Mouse (Mus musculus) forelimb bud, embryonic 11.5 days (tissue): ENCODE data around the gene Gart.
A peak's percentile ranks its signal among the peaks of the same experiment; 100 is the strongest.

ENCODE experiments used
- DNase-seq: peaks from one replicate; pipeline ENCODE4 v3.0.0-alpha.2; 2012; ENCODE audit warnings: low read depth, low spot score

Gene Gart

DNA sequence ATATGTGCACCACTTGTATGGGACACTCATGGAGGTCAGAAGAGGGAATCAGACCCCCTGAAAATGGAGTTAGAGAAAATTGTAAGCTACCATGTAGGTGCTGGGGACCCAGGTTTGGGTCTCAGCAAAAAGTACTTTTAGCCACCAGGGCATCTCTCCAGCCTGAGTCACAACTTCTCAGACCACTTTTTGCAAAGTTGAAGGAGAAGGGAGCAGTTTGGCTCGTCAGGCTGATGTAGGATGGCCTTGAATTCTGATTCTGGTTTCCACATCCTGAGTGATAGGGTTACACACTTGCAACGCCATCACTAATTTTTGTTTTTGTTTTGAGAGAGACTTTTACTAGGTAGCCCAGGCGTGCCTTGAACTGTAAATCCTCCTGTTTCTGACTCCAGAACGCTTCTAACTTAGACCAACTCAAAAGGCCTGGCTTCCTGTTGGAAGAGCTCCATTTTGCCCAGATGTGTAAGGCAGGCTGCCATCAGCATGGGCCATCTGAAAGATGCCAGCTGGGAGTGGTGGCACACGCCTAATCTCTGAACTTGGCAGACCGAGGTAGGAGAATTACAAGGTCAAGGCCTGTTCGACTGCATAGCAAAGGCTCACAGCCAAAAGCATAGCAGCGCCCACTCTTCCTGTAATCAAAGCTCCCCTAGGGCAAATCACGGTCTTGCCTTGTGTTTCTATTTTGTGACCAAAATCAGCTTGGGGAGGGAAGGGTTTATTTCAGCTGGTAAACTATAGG lies 37.1 kb downstream of the Gart start:
- DNase-seq, result no peak

DNA sequence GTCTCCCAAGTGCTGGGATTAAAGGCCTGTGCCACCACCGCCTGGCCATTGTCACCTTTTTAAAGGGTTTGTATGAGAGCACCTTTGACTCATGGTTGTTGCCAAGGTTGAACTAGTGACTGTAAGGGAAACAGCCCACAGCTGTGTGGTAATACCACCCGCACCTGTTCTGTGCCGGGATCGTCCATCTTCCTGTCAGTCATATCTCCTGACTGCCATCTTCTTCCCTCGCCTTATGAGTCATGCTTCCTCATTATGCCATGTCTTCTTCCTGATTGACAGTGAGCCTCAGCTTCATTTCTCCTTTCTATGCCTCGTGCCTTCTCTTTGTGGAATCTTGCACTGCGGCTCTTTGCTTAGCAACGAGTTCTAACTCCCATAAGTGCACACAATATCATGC lies 39.8 kb downstream of the Gart start:
- DNase-seq, result no peak

DNA sequence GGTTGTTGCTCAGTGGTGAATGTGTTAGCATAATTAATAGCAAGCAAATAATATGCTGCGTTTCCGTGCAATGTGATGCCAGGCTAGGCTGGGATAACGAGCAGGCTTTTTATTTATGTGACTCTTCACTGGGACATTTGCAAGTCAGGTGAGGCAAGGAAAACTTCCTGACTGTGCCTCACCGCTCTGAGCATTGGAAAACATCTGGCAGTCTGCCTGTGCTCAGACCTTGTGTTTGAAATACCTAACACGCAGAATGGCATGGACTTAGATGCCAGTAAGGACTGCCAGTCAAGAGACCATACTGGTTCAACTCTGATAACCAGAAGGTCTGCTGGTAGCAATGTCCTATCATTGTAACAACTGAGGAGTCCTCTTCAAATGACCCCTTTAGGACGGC lies 41.6 kb downstream of the Gart start:
- DNase-seq, result no peak

DNA sequence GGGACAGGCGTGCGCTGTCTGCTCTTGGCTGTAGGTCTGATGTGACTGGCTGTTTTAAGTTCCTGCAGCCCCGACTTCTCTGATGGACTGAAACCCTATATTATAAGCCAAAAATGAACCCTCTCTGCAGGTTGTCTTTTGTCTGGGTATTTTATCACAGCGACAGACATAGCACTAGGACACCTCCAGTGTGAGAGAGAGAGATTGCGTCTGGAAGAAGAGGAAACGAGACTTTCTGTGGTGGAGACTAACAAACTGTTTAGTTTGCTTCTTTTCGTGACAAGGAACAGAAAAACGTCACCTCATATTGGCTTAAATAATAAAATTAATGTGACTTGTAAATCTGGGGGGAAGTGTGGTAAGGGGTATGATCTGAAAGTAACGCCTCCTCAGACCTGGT lies 45.1 kb downstream of the Gart start:
- no peak for DNase-seq

DNA sequence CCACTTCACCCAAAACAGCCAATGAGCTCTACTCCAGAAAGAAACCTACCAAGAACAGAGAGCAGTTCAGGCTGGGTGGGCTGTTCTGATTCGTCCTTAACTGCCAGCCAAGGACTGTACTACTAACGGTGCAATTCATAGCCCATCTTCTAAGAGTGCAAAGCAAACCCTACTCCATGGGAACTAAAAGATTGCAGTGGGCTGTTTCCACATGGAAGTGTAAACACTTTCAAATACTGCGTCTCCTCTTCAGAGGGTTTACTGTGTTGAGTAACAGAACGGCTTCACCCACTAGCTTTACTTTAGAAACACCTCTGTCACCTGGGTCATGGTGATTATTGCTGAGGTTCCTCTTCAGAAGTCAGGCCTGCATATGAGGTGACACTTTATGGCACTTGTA lies 45.7 kb downstream of the Gart start:
- DNase-seq, result no peak

DNA sequence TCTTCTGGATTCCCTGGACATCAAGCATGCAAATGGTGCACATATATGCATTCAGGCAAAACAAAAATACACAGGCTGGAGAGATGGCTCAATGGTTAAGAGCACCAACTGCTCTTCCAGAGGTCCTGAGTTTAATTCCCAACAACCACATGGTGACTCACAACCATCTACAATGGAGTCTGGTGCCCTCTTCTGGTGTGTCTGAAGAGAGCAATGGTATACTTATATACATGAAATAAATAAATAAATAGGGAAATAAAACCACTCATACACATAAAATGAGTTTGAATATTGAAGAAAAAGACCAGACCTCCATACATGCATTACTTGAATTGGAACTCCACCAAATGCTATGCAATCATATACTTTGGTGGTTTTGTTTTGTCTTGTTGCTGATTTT lies 47.5 kb downstream of the Gart start:
- DNase-seq, result no peak

DNA sequence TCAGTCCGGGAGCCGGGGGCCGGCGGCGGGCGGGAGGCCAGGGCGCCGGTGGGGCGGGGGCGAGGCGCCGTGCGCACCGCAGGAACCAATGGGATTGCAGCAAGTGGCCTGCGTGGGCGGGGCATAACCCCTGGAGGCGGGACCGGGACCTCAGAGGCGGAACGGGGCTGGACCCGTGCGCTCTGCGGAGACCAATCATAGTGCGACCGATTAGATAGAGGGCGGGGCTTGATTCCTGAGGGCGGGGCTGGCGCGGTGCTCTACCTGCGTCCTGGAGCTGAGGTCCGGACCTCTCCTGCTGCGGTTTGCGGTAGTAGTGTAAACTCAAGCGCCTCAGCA lies 49.1 kb downstream of the Gart start, which contains the start of gene Tmem50b:
TSS of gene Tmem50b (minus strand) at position 129 of the 339 bp plus-strand sequence.
- peak; percentile 97 for DNase-seq

DNA sequence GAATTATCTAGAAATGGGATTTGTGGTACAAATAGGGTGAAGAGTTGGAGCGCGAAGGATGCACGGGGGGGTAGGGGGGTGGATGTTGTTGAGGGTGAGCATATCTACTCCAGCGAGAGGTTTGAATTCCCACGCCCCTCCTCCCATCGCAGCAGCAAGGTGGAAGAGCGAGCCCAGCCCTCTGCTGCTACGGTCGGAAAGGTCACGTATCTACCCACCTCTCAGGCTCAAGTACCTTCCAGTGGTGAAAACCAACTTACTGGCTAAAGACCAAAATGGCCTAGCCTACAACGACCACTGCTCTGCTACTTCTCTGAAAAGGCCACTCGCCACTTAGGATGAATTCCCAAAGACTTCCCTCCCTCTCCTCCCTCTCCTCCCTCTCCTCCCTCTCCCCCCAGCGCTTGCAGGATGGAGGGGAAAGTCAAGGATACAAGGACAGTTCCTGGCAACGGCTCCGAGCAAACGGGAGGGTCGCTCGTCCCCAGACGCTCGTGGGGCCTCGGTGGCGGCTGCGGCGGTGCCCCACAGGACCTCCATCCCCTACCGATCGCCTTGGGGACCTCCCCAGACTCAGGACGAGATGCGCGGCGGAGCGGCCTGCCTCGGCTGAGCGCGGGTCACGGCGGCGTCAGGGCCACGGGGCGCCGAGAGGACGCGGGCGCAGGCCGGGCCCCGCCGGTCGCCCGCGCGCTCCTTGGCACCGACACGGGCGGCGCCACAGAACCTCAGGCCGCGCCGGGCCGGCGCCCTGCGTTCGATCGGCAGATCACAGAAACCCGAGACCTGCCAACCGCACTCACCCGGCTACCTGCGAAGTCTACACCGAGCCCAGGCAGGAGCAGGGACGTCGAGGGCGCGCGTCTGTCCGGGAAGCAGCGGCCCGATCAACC lies 49.7 kb downstream of the Gart start:
- peak; percentile 27 for DNase-seq

DNA sequence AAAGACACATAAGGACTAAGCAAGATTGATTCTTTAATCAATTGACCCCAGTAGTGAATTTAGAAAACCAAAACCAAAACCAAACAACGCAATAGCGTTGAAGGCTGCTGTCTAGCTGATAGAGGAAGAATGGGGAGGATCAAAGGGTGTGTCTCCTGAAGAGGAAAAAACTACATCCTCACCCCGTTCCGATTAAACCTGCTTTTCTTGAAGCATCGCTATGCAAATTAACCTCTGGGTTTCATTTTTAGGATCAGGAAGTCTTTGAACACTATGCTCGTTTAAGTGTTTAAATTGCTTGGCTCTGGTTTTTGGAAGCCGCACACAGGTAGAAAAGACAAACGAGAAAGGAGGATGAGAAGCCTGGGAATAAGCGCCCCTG lies 50.4 kb downstream of the Gart start:
- DNase-seq, result no peak

DNA sequence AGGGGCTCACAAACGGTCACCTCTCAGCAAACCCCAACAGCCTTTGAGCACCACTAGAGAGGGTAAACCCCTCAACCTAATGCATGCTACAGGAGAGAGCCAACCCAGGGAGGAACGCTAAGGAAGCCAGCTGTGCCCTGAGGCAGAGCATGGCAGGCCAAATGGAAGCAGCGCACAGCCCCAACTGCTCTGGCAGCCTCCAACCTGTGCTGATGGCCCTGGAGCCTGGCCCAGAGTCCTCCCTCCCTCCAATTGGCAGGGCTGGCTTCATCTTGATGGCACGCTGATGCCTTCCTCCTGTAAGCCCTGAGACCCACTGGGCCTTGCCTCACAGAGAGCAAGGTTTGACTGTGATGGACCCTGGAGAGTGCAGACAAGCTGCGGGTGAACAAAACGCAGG lies 51.7 kb downstream of the Gart start:
- no peak for DNase-seq

DNA sequence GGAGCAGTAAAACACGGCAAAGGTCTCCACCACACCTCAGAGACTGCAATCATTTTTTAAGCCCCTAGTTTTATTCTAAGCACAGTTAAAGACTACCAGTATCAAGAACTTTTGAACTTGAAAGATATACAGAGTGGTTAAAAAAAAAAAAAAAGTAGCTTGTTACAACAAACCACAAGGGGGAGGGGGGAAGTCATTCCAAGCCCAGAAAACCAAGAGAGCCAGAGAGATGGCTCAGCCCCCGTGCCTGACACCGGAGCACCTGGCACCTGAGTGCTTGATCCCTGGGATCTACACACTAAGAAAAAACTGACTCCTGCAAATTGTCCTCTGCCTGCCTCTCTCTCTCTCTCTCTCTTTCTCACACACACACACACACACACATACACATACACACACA lies 53.5 kb downstream of the Gart start:
- no peak for DNase-seq

DNA sequence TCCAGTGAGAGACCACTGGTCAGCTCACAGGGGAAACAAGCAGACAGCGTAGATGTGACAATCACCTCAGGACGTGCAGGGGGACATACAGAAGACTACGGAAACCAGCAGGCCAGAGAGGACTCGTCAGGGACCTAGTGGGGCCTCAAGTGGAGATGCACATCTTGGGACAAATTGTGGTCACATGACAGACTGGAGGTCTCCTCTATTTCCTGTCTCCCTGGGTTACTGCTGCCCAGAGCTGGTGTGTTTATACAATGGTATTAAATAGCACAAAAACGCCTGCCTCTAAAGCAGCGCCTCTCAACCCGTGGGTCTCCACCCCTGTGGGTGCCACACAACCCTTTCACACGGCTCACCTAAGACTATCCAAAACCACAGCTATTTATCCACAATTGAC lies 54.6 kb downstream of the Gart start:
- no peak for DNase-seq

DNA sequence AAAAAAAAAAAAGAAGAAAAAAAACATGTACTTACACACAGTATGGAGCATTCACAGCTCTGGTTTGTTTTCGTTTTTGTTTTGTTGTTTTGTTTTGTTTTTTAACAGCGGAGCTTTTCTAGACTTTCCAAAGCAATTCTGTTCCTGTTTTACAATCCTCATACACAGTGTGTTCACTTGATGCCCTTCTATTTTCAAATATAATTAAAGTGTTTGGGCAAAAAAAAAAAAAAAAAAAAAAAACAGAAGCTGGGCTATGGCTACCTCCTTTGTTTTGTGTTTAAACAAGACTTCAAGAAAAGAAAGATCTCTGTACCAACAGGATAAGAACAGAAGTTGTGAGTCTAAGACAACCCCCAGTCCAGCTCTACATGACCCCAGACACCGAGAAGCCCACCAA lies 58.0 kb downstream of the Gart start:
- DNase-seq, result no peak

DNA sequence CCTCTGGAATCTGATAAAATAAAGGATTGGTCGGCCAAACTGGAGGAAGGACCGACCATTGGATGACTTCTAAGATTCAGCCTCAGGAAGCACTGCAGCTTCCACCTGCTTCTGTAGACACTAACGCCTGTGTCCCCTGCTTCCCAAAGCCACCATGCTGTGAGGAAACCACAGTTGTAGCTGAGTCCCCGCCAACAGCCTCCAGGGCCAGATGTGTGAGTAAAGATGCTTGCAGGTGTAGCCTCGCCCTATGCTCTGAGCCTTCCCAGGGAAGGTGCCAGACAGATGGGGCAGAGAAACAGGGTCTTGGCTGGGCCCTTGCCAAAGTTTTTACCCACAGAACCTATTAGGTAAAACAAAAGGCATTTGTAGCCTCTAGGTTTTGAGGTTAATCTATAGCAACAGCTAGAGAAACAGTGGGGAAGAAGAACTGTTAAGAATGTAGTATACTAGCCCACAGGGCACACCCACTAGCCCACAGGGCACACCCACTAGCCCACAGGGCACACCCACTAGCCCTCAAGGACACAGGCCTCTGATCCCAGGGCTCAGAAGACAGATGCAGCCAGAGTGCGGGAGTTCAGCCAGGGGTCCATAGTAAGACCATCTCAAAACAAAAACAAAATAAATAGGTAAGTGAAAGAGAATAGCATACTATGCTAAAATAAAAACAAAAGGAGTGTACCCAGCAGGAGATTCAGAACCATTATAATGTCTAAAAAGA lies 58.9 kb downstream of the Gart start:
- no peak for DNase-seq

DNA sequence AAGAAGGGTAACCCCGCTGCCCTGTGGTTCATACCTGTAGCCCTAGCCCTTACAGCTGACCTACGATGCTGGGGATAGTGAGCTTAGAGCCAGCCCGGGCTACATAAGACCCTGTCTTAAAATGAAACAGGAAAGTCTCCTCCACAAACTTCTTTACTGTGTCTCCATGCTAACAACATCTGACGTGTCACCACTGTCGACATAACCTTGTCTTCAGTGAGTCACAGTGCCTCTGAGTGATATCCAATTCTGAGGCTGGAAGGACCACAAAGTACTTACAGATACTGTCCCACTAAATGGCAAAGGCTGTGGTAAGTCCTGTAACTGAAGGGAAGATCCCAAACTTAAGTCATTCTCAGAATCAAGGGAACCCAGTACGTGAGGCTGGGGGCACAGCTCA lies 60.5 kb downstream of the Gart start:
- DNase-seq, result no peak

DNA sequence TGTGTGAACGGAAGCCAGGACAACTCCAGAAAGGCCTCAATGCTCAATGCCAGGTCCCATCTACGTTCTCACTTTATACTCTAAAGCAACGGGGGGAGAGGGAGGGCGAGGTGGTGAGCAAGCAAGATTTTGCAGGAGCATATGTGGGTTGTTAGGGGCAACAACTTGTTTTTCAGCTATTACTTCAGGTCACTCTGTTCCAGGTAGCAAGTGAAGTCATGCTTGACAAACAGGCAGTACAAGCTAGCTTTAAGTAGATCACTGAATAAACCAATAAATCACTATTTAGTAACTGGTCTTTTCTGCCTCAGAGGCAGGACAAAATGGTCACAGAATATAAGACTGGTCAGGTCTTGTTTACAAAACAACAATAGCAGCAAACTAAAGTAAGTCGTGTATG lies 61.1 kb downstream of the Gart start:
- DNase-seq, result no peak

DNA sequence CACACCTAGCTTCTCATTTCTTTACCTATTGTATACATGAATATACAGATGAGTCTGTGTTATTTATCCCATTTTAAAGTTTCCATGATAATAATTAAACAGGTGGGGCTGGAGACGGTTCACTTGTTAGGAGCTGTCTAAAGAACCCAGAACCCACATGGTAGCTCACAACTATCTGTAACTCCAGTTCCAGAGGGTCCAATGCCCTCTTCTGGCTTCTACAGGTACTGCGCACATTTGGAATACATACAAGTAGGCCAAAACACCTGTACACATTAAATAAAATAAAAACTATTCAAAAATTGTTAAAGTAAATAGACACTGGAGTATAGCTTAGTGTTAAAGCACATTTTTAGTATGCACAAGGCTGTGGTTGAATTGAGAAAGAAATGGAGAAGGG lies 64.4 kb downstream of the Gart start:
- DNase-seq, result peak; percentile 43

DNA sequence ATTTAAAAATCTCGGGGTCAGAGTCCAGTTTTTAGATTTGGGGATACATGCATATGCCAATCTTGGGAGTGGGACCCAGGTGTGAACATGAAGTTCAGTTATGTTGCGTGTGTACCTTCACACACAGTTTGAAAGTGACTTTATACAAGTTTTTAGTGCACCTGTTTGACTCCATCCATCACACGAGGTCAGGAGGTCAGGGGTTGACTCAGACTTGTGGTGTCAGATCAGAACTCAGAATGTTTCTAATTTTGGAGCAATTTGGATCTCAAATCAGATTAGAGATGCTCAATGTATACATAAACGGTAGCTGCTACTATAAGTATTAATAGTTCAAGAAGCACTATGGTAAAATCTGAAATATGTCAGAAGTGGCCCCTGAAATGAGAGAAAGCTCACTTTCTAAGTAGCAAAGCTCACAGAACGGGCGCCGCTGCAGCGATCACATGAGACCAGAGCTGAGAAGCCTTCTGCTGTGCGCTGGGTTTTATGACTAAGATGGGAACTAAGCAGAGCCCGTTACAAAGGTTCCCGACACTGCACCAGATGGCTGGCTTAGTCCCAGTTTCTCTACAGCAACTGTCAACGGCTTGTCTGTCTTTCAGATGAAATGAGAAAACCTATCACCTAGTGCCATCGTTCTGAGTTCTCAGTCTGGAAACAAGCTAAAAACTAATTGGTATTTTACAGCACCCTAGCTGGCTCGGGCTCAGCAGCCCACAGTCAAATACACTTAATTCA lies 67.6 kb downstream of the Gart start:
- DNase-seq, result no peak

DNA sequence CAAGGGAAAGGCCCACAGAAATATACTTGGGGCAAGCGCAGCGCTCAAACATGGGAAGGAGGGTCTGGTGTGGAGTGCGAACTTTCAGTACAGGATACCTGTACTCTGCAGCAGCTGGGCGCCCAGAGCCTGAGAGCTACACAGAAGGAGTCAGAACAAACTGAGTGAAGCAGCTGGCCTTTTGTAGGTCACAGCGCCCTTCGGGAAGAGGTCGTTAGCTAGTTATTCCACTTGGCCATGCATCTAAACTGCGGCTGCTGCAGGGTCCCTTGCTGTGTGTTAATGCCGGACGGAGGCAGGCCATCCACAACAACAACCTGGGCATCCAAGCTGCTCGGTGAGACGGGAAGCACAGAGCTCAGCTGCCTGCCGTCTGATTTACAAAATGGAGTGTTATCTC lies 71.6 kb downstream of the Gart start:
- DNase-seq, result no peak
